Mouse (Mus musculus) cortical plate, adult 2 months (tissue): Measurements from ENCODE around the gene Tmem9.

Source experiments
- CTCF ChIP-seq: fragments of 200-500 bp; IDR thresholded peaks from 2 replicates; pipeline ENCODE4 v1.5.1; 2011; ENCODE audit warnings: mild to moderate bottlenecking, control low read depth, low read length; ENCODE audit not compliant: insufficient read depth; ENCODE audit errors: extremely low read depth
- POLR2A ChIP-seq: fragments of 200-500 bp; IDR thresholded peaks from 2 replicates; pipeline ENCODE4 v1.6.1; 2011; ENCODE audit warnings: mild to moderate bottlenecking, low read length, control low read depth; ENCODE audit not compliant: insufficient read depth; ENCODE audit errors: extremely low read depth

- TF ChIP-seq POLR2A = no peak
- TF ChIP-seq CTCF = peak; percentile 87
These were observed 37.8 kb downstream of the Tmem9 start for GRCm38 (mm10) chr1:136045774-136046173.
